Mouse (Mus musculus): ENCODE measurements around the gene A930004D18Rik.

A930004D18Rik gene

DNA sequence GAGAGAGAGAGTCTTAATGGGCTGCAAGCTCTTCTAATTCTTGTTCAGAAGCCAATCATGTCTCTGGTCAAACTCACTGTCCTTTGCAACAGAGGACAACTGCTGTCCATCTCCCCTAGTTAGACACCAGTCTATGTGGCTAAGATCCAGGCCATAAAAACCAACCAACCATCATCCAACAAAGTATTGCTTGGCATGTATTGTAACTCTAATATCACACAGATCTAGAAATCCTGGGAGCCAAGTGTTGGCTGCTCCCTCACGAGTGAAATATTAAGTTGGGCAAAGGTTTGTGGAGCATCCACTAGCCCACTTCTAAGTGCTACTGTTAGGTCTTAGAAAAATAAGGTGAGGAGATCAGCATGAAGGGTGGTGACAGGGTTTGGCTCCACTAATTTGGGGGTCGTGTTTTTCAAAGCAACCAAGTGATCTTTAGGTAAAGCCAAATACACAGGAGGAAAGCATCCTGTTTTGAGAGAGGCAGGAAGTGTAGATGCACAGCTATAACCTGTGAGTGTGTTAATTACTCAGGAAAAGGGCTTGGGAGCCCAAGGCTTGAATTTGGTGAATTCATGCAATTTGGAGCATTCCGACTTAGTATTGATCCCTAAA, 710 bp upstream of the A930004D18Rik start:
- no peak for DNase-seq (ENCODE audit: low spot score in 2 of 2)

DNA sequence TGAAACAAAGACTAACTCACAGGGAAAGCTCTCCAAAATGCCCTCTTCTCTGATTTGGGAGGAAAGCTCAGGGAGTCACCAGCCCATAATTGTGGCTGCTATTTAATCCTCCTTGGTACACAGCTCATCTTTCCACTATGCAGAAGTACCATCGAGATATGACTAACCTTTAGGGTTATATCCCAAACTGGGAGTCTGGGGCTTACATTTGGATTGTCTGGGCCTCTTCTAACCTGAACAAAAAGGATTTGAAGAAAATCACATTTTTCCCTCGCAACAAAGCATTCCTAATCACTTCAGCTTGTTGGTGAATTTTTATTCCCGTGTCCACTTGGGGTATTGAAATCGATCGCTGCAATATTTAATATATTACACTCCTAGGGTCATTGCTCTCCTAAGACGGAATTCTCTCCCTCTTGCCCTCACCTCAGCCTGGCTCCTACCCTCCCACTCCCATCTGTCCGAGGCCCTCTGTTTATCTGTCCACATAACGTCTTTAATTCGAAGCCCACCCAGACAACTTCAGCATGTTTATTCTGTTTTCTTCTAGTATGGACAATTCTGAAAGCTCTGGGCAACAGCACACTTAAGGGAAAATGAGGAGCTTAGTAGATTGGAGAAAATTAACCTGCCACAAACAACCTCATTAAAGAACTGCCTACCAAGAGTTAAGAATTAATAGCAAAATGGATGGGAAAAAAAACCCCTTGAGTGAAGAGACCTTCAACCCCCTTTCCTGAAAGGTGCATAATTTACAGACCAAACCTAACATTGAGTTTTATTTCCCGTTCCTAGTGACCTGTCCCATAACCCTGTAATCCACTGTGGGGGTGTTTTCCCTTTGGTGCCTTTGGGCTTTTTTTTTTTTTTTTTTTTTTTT, 2.9 kb downstream of the A930004D18Rik start:
- DNase-seq (ENCODE audit: low spot score in 2 of 2) = no peak

GRCm38 (mm10) chr2:18033166-18034108, 4.1 kb downstream of the A930004D18Rik start:
- no peak for DNase-seq (ENCODE audit: low spot score in 2 of 2)

- no peak for DNase-seq (ENCODE audit: low spot score in 2 of 2)
Measured at GRCm38 (mm10) chr2:18032538-18032895, 5.0 kb downstream of the A930004D18Rik start.

- no peak for DNase-seq (ENCODE audit: low spot score in 2 of 2)
Measured at GRCm38 (mm10) chr2:18031831-18032537, 5.6 kb downstream of the A930004D18Rik start.

DNA sequence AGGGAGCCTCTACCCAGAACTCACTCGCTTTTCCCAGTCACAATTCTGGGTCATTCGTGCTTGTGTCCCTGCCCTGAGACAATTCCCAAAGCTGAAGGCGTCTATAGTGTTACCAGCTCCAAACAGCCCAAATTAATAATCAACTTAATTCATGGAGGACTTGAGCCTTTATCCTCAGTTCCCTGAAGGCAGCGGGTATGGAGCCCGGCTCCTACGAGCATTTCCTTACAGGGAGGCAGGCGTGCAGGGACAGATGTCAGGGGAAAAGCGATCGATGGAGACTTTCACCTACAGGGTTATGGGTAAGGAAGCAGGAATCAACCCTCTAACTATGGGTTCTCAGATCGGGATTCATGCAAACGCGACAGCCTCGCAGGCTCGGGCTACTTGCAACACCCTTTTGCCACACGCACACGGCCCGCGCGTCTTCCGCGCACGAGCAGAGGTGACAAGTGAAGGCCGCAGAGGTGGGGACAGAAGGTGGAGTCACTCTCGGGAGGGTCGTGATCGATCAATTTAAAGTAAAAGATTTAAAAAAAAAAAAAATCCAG, 6.2 kb downstream of the A930004D18Rik start:
- no peak for DNase-seq (ENCODE audit: low spot score in 2 of 2)

GRCm38 (mm10) chr2:18030581-18030980, 7.0 kb downstream of the A930004D18Rik start:
- DNase-seq (ENCODE audit: low spot score in 2 of 2) = no peak

GRCm38 (mm10) chr2:18029656-18030055, 7.9 kb downstream of the A930004D18Rik start:
- no peak for DNase-seq (ENCODE audit: low spot score in 2 of 2)

DNA sequence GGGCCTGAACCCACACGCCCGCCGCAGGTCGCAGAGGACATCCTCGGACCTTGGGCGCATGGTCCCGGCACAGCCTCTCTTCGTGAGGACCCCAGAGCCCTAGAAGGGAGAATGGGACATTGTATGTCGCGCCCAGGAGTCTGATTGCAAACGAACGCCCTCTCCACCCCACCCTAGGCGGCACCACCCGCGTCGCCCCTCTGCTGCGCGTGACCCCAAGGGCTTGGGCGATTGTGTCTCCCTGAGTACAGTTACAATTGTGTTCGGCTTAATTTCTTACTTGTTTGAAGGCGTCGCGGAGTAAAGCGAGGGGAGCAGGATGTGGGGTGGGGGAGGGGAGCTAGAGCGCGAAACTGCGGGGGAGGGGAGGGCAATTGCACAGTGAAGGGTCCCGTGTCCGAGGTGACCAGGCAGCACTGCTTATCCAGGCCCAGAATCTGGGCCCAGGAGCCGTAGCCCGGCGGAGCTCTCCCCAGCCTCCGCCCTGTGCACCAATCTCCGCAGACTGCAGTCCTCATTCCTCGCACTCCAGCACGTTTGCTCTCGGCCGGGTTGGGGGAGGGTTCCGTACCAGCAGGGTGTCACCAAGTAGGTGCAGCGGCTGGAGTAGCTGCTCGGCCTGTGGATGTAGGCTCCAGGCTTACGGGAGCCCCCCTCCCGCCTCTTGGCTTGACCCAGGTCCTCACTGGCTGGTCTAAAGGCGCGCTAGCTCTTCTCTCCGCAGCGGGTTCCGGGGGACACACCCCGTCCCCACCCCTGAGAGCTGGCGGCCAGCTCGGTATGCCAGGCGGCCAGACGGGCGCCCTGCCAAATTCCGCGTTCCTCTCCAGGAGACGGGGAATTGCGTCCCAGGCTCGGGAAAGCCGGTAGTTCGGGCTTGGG, 9.2 kb downstream of the A930004D18Rik start:
- peak; percentile 49 to 52 for DNase-seq (ENCODE audit: low spot score in 2 of 2)

- peak; percentile 84 to 85 for DNase-seq (ENCODE audit: low spot score in 2 of 2)
Measured at GRCm38 (mm10) chr2:18027448-18028139, 9.9 kb downstream of the A930004D18Rik start.

- DNase-seq (ENCODE audit: low spot score in 2 of 2) = peak; percentile 25 to 27
Measured at GRCm38 (mm10) chr2:18026116-18026947, 11.2 kb downstream of the A930004D18Rik start.

DNA sequence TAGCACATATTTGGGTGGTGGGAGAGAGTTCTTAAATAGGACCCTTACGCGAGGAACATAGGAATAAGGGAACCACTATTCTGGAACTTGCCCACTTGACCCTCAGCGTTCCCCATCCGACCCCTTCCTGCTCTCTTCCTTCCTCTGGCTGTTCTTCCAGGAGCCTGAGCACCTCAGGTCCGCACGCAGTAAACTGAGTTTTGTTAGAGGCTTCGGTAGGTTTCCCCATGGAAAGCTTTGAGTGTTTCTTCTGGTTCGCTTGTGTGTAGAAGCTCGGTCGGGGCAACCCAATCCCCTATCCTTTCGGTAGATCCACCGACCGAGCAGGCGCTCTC, 11.8 kb downstream of the A930004D18Rik start:
- DNase-seq (ENCODE audit: low spot score in 2 of 2) = no peak

GRCm38 (mm10) chr2:18025116-18025515, 12.4 kb downstream of the A930004D18Rik start:
- DNase-seq (ENCODE audit: low spot score in 2 of 2) = no peak

- no peak for DNase-seq (ENCODE audit: low spot score in 2 of 2)
Measured at GRCm38 (mm10) chr2:18022886-18023285, 14.7 kb downstream of the A930004D18Rik start.

DNA sequence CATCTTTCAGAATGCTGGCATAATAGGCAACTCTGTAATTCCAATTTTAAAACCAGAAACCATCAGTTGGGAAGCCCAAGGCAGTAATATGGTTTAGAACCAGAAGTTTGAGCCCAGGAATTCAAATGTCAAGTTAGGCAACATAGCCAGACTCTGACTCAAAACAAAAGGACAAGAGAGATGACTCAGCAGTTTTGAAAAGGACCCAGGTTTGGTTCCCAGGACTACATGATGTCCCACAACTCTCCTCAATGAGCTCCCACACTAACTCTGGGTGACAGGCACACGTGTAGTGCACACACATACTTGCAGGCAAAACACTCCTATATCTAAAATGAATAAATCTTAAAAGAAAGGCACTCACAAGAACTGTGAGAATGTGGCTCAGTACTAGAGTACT, 18.4 kb downstream of the A930004D18Rik start:
- DNase-seq (ENCODE audit: low spot score in 2 of 2) = no peak

- no peak for DNase-seq (ENCODE audit: low spot score in 2 of 2)
Measured at GRCm38 (mm10) chr2:18017321-18017720, 20.2 kb downstream of the A930004D18Rik start.

GRCm38 (mm10) chr2:18016639-18017038, 20.9 kb downstream of the A930004D18Rik start:
- no peak for DNase-seq (ENCODE audit: low spot score in 2 of 2)

GRCm38 (mm10) chr2:18015581-18015980, 22.0 kb downstream of the A930004D18Rik start:
- DNase-seq (ENCODE audit: low spot score in 2 of 2) = no peak

DNA sequence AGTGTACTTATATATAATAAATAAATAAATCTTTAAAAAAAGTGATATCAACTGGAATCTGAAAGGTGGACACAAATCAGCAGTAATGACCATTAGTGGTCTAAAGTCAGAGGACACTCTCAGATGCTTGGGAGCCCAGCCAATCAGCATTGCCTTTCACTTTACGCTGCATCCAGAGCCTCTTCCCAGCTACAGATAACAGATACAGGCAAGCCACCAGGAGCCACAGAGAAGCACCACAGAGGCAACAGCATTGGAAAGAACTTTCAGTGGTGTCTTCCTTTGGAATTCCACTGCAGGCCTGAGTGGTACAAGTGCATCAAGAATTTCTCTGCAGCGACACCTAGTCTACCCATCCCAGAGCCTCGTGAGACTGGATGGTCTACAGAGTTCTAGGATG, 24.7 kb downstream of the A930004D18Rik start:
- DNase-seq (ENCODE audit: low spot score in 2 of 2) = no peak

Data from spleen, postnatal 36 days (tissue).